Mouse (Mus musculus): ENCODE data around the gene Smyd4.

GRCm38 (mm10) chr11:75448575-75448974, 100.3 kb downstream of the Smyd4 start:
- TF ChIP-seq CTCF (IDR thresholded peaks at IDR 0.05; ENCODE audit: extremely low read depth, insufficient read depth, low read length), result no peak
- TF ChIP-seq POLR2A (IDR thresholded peaks at IDR 0.05; ENCODE audit: extremely low read depth, insufficient read depth, low read length), result no peak

All from cortical plate, adult 2 months (tissue).